Mouse (Mus musculus) spleen, adult 10 weeks (tissue): ENCODE results near the gene Csf3. TPM values are rescaled to one million over a fixed set of nuclear protein-coding genes. Genes with fewer than 3 reads are reported as not detected.

ENCODE experiments used
- polyA plus RNA-seq: library from polyadenylated mRNA; stranded (reverse); fragments of 350-450 nt; fragmentation: Illumina TruSeq; extraction: RNeasy Lipid Tissue Mini Kit (QIAGEN cat#74804); gene quantifications from one replicate; pipeline ENCODE4 v1.2.3, GENCODE M21; 2015; ENCODE audit warnings: low replicate concordance; ENCODE audit not compliant: insufficient read depth

Csf3 gene
- not detected for polyA plus RNA-seq

GRCm38 (mm10) chr11:98701213-98701670, at the start of gene Csf3:
TSS of gene Csf3 (plus strand) at chr11:98701263.

GRCm38 (mm10) chr11:98664091-98664490, 37.0 kb upstream of the Csf3 start, which contains the start of gene Gsdma:
TSS of gene Gsdma (plus strand) at chr11:98664351.

GRCm38 (mm10) chr11:98681786-98682745, 19.0 kb upstream of the Csf3 start, which contains the start of gene Psmd3:
TSS of gene Psmd3 (plus strand) at chr11:98682554.

GRCm38 (mm10) chr11:98729119-98729588, 28.1 kb downstream of the Csf3 start, which contains the start of gene Med24:
TSS of gene Med24 (minus strand) at chr11:98729435.

GRCm38 (mm10) chr11:98740393-98741050, 39.5 kb downstream of the Csf3 start, which contains the start of gene Thra:
TSS of gene Thra (plus strand) at chr11:98740638.

Other genes with a start within 250 kb of the Csf3 start
- 218 TPM for gene Ikzf3, start 155.2 kb upstream of the Csf3 start, polyA plus RNA-seq
- gene Zpbp2, start 150.2 kb upstream of the Csf3 start, polyA plus RNA-seq = 6.1 TPM
- 16.2 TPM for gene Ormdl3, start 113.9 kb upstream of the Csf3 start, polyA plus RNA-seq
- gene Lrrc3c, start 103.0 kb upstream of the Csf3 start, polyA plus RNA-seq = not detected
- gene Gm12355, start 75.6 kb upstream of the Csf3 start, polyA plus RNA-seq = 0.23 TPM
- not detected for gene Gsdma3, start 74.9 kb upstream of the Csf3 start, polyA plus RNA-seq
- not detected for gene Gsdma2, start 54.5 kb upstream of the Csf3 start, polyA plus RNA-seq
- not detected for gene Gsdma, start 36.9 kb upstream of the Csf3 start, polyA plus RNA-seq
- 32.9 TPM for gene Psmd3, start 18.7 kb upstream of the Csf3 start, polyA plus RNA-seq
- 31.3 TPM for gene Med24, start 28.2 kb downstream of the Csf3 start, polyA plus RNA-seq
- gene Thra, start 39.4 kb downstream of the Csf3 start, polyA plus RNA-seq = 9.6 TPM
- gene Nr1d1, start 74.1 kb downstream of the Csf3 start, polyA plus RNA-seq = 1.0 TPM
- gene Msl1, start 94.3 kb downstream of the Csf3 start, polyA plus RNA-seq = 134 TPM
- gene Casc3, start 103.6 kb downstream of the Csf3 start, polyA plus RNA-seq = 65.6 TPM
- gene Rapgefl1, start 135.5 kb downstream of the Csf3 start, polyA plus RNA-seq = 0.58 TPM
- 18.5 TPM for gene Wipf2, start 162.4 kb downstream of the Csf3 start, polyA plus RNA-seq
- 8.2 TPM for gene Cdc6, start 206.5 kb downstream of the Csf3 start, polyA plus RNA-seq
- gene Rara, start 226.6 kb downstream of the Csf3 start, polyA plus RNA-seq = 15.3 TPM